Mouse (Mus musculus): Measurements from ENCODE around the gene Eef1g.

The Eef1g gene

GRCm38 (mm10) chr19:8941136-8941514 lies 25.7 kb upstream of the Eef1g start:
- DNase-seq (ENCODE audit: low read depth, low spot score): no peak
- H3K36me3 ChIP-seq (ENCODE audit: control insufficient read depth, insufficient read depth, low read length, poor library complexity, severe bottlenecking): peaks cover 9% of the 10 kb centered on the region
- H3K27me3 ChIP-seq (ENCODE audit: control insufficient read depth, insufficient read depth, low read length, poor library complexity, severe bottlenecking): no peaks in the 10 kb centered on the region

- DNase-seq (ENCODE audit: low read depth, low spot score): peak; percentile 98
- no peaks in the 10 kb centered on the region for H3K27me3 ChIP-seq (ENCODE audit: control insufficient read depth, insufficient read depth, low read length, poor library complexity, severe bottlenecking)
- H3K36me3 ChIP-seq (ENCODE audit: control insufficient read depth, insufficient read depth, low read length, poor library complexity, severe bottlenecking): peaks cover 9% of the 10 kb centered on the region
Observed at GRCm38 (mm10) chr19:8941515-8942217, 25.2 kb upstream of the Eef1g start, which contains the start of gene Mta2. Gene Mta2 (plus strand): TSS chr19:8941875.

DNA sequence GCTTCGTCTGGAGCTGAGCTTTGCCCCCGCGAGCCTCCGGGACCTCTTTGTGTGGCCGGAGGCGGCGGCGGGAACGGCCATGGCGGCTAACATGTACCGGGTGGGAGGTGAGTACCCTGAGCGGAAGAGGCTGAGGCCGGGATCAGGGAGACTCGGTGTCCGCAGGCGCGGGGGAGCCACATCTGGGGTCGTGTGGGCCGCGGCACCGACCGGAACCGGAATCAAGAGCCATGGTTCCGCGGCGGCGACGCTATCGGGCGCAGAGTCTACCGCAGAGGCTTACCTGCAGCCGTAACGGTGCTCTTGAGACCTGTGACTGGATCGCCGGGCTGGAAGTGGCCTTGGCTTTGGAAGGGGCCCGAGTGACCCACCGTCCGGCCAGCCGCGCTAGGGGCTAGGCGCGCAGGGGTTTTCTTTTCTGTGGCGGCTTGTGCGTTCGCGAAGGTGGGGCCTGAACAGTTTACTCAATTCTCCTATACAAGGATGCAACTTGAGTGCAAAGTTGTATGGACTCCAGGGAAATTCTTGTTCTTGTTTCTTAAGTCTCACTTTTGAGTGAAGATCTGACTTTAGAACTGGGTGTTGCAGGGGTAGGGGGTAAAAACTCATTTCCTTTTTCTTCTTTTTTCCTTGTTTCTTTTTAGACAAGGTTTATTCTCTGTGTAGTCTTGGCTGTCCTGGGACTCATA lies 24.4 kb upstream of the Eef1g start:
- peaks cover 12% of the 10 kb centered on the region for H3K36me3 ChIP-seq (ENCODE audit: control insufficient read depth, insufficient read depth, low read length, poor library complexity, severe bottlenecking)
- H3K27me3 ChIP-seq (ENCODE audit: control insufficient read depth, insufficient read depth, low read length, poor library complexity, severe bottlenecking): no peaks in the 10 kb centered on the region
- DNase-seq (ENCODE audit: low read depth, low spot score): peak; percentile 68

DNA sequence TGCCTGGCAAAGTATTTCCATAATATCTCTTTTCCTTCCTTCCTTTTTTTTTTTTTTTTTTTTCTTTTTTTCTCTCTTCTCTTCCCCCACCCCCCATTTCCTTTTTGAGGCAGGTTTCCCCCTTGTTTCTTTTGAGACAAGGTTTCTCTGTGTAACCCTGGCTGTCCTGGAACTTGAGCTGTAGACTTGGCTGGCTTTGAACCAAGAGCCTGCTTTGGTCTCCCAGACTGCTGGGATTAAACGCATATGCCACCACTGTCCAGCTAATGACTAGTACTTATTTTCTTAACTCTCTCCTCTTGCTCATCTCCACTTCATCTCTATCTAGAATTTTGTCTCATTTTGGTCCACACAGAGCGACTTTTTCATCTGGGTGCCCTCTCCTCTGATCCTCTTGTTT lies 23.8 kb upstream of the Eef1g start:
- DNase-seq (ENCODE audit: low read depth, low spot score): no peak
- no peaks in the 10 kb centered on the region for H3K27me3 ChIP-seq (ENCODE audit: control insufficient read depth, insufficient read depth, low read length, poor library complexity, severe bottlenecking)
- peaks cover 18% of the 10 kb centered on the region for H3K36me3 ChIP-seq (ENCODE audit: control insufficient read depth, insufficient read depth, low read length, poor library complexity, severe bottlenecking)

- H3K36me3 ChIP-seq (ENCODE audit: control insufficient read depth, insufficient read depth, low read length, poor library complexity, severe bottlenecking): peaks cover 19% of the 10 kb centered on the region
- no peak for DNase-seq (ENCODE audit: low read depth, low spot score)
- H3K27me3 ChIP-seq (ENCODE audit: control insufficient read depth, insufficient read depth, low read length, poor library complexity, severe bottlenecking): no peaks in the 10 kb centered on the region
Observed at GRCm38 (mm10) chr19:8944062-8944461, 22.8 kb upstream of the Eef1g start.

DNA sequence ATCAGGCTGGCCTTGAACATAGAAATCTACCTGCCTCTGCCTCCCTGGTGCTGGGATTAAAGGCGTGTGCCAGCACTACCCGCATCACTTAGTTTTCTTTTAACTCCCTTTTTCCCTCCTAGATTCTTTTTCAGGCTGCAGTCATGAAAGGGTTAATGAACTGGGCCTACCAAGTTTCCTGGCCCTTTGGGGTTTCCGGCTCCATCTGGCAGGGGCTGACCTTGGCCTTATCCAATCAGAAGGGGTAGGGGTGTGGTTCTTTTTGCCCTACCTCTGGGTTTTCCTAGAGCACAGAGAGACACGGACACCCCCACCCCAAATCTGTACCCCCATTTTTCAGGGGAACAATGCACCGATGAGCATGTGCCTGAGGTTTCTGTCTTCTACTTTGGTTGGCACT lies 22.1 kb upstream of the Eef1g start:
- H3K36me3 ChIP-seq (ENCODE audit: control insufficient read depth, insufficient read depth, low read length, poor library complexity, severe bottlenecking): peaks cover 19% of the 10 kb centered on the region
- DNase-seq (ENCODE audit: low read depth, low spot score): peak; percentile 48
- no peaks in the 10 kb centered on the region for H3K27me3 ChIP-seq (ENCODE audit: control insufficient read depth, insufficient read depth, low read length, poor library complexity, severe bottlenecking)

DNA sequence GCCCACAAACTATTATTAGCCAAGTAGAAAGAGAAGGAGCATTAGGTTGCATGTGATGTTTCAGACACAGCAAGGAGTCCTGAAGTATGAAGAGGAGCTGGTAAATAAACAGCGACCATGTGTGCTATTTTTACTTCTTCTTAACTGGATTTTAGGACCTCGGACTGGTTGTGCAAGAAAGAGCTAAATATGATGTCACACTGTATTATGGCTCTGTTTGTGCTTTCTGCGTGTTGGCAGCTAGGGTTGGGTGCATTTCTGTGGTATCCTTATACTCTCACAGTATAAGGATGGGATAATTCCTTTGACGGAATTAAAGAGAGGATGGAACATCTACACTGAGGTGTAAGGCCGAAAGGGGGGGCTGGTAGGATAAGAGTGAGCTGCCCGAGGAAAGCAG lies 21.6 kb upstream of the Eef1g start:
- no peak for DNase-seq (ENCODE audit: low read depth, low spot score)
- peaks cover 19% of the 10 kb centered on the region for H3K36me3 ChIP-seq (ENCODE audit: control insufficient read depth, insufficient read depth, low read length, poor library complexity, severe bottlenecking)
- H3K27me3 ChIP-seq (ENCODE audit: control insufficient read depth, insufficient read depth, low read length, poor library complexity, severe bottlenecking): no peaks in the 10 kb centered on the region

GRCm38 (mm10) chr19:8946929-8947328 lies 19.9 kb upstream of the Eef1g start:
- H3K27me3 ChIP-seq (ENCODE audit: control insufficient read depth, insufficient read depth, low read length, poor library complexity, severe bottlenecking): no peaks in the 10 kb centered on the region
- peaks cover 32% of the 10 kb centered on the region for H3K36me3 ChIP-seq (ENCODE audit: control insufficient read depth, insufficient read depth, low read length, poor library complexity, severe bottlenecking)
- no peak for DNase-seq (ENCODE audit: low read depth, low spot score)

GRCm38 (mm10) chr19:8950190-8950589 lies 16.7 kb upstream of the Eef1g start:
- no peak for DNase-seq (ENCODE audit: low read depth, low spot score)
- H3K27me3 ChIP-seq (ENCODE audit: control insufficient read depth, insufficient read depth, low read length, poor library complexity, severe bottlenecking): no peaks in the 10 kb centered on the region
- peaks cover 28% of the 10 kb centered on the region for H3K36me3 ChIP-seq (ENCODE audit: control insufficient read depth, insufficient read depth, low read length, poor library complexity, severe bottlenecking)

DNA sequence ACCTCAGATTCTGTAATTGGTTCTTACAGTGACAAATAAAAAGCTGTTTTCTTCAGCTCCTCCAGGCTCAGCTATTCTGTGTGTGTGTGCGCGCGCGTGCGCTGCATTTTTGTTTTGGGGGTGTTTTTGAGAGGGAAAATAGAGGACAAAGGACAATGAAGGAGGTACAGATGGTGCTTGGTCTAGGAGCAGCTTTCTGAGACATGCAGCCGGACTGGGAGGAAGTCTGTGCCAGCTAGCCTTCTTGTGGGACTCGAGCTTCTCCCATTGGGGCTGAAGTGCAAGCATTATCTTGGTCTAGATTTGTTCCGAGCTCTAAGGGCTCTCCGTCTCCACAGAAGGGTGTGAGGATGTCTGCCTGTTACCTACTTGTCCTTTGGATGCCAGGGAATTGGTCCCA lies 14.6 kb upstream of the Eef1g start:
- no peak for DNase-seq (ENCODE audit: low read depth, low spot score)

GRCm38 (mm10) chr19:8953135-8954039 lies 13.5 kb upstream of the Eef1g start, which contains the start of gene Tut1:
Gene Tut1 (plus strand): TSS chr19:8953847.
- no peaks in the 10 kb centered on the region for H3K27me3 ChIP-seq (ENCODE audit: control insufficient read depth, insufficient read depth, low read length, poor library complexity, severe bottlenecking)
- H3K36me3 ChIP-seq (ENCODE audit: control insufficient read depth, insufficient read depth, low read length, poor library complexity, severe bottlenecking): peaks cover 19% of the 10 kb centered on the region
- peak; percentile 97 for DNase-seq (ENCODE audit: low read depth, low spot score)

More for the DNA sequence above, 14.6 kb upstream of the Eef1g start:
- Histone ChIP-seq H3K36me3 (ENCODE audit: control insufficient read depth, insufficient read depth, low read length, poor library complexity, severe bottlenecking) (peaks cover 25% of the 10 kb centered on the region), H3K27me3 (ENCODE audit: control insufficient read depth, insufficient read depth, low read length, poor library complexity, severe bottlenecking) (no peaks in the 10 kb centered on the region)

DNA sequence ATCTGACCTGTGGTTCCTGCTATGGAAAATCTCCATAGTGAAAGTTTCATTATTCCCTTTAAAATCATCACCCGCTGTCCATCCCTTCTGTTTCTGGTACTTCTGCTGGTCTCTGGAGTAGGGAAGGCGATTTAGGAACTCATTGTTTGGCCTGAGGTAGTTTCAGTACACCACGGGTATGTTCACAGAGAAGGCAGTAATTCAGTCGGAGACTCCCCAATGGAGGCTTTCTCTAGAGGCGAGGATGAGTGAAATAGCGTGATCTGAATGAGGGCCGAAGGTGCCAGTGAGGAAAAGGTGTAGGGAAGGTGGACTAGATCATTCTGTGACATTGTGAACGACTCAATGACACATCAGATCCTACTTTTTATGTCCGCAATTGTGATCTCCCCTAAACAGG lies 12.7 kb upstream of the Eef1g start:
- DNase-seq (ENCODE audit: low read depth, low spot score): peak; percentile 19
- Histone ChIP-seq H3K27me3 (ENCODE audit: control insufficient read depth, insufficient read depth, low read length, poor library complexity, severe bottlenecking) (no peaks in the 10 kb centered on the region), H3K36me3 (ENCODE audit: control insufficient read depth, insufficient read depth, low read length, poor library complexity, severe bottlenecking) (peaks cover 22% of the 10 kb centered on the region)

DNA sequence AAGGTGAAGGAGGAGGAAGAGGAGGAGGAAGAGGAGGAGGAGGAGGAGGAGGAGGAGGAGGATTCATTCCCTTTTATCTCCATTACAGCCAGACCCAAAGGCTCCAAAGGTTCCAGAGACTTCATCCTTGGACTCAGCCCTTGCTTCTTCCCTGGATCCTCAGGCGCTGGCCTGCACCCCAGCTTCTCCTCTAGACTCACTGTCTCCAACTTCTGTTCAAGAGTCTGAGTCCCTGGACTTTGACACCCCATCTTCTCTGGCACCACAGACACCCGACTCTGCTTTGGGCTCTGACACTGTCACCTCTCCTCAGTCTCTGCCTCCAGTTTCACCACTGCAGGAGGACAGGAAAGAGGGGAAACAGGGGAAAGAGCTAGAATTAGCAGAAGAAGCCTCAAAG lies 4.6 kb upstream of the Eef1g start:
- Histone ChIP-seq H3K27me3 (ENCODE audit: control insufficient read depth, insufficient read depth, low read length, poor library complexity, severe bottlenecking) (no peaks in the 10 kb centered on the region), H3K36me3 (ENCODE audit: control insufficient read depth, insufficient read depth, low read length, poor library complexity, severe bottlenecking) (peaks cover 16% of the 10 kb centered on the region)
- no peak for DNase-seq (ENCODE audit: low read depth, low spot score)

GRCm38 (mm10) chr19:8965075-8965474 lies 1.8 kb upstream of the Eef1g start:
- no peaks in the 10 kb centered on the region for H3K27me3 ChIP-seq (ENCODE audit: control insufficient read depth, insufficient read depth, low read length, poor library complexity, severe bottlenecking)
- peaks cover 16% of the 10 kb centered on the region for H3K36me3 ChIP-seq (ENCODE audit: control insufficient read depth, insufficient read depth, low read length, poor library complexity, severe bottlenecking)
- no peak for DNase-seq (ENCODE audit: low read depth, low spot score)

- no peaks in the 10 kb centered on the region for H3K27me3 ChIP-seq (ENCODE audit: control insufficient read depth, insufficient read depth, low read length, poor library complexity, severe bottlenecking)
- no peak for DNase-seq (ENCODE audit: low read depth, low spot score)
Observed at GRCm38 (mm10) chr19:8965771-8966170, 1.1 kb upstream of the Eef1g start.

More at GRCm38 (mm10) chr19:8965771-8966170, 1.1 kb upstream of the Eef1g start:
- peaks cover 17% of the 10 kb centered on the region for H3K36me3 ChIP-seq (ENCODE audit: control insufficient read depth, insufficient read depth, low read length, poor library complexity, severe bottlenecking)
